Mouse (Mus musculus): Measurements from ENCODE around the gene Hmcn2. TPM values are rescaled to one million over a fixed set of nuclear protein-coding genes. Genes with fewer than 3 reads are reported as not detected.

The Hmcn2 gene
- polyA plus RNA-seq, 2 experiments = 0.23 to 0.70 TPM

GRCm38 (mm10) chr2:31359316-31359715 lies 45.1 kb downstream of the Hmcn2 start:
- H3K4me1 ChIP-seq (ENCODE audit: control insufficient read depth, insufficient read depth, low read length) = no peaks in the 10 kb centered on the region
- no peaks in the 10 kb centered on the region for H3K36me3 ChIP-seq (ENCODE audit: control insufficient read depth, insufficient read depth, low read length)
- no peak for DNase-seq (ENCODE audit: low spot score)
- 76% methylated on average over 7 of the region's 7 CpGs for WGBS
- H3K9ac ChIP-seq (ENCODE audit: low read depth, low read length, severe bottlenecking) = no peak overlapping the region
- no peak for TF ChIP-seq POLR2A (IDR thresholded peaks at IDR 0.05; ENCODE audit: borderline replicate concordance, extremely low read depth, insufficient read depth, insufficient read length)
- ATAC-seq (ENCODE audit: low FRiP score, low read depth) = no peak
- no peaks in the 10 kb centered on the region for H3K9me3 ChIP-seq (ENCODE audit: control insufficient read depth, low read length)
- no peak overlapping the region for H3K27ac ChIP-seq (replicated peaks; ENCODE audit: low read depth, low read length)
- no peaks in the 10 kb centered on the region for H3K27me3 ChIP-seq (ENCODE audit: control insufficient read depth, insufficient read depth, low read length)
- H3K4me3 ChIP-seq (replicated peaks; ENCODE audit: low read length) = no peak overlapping the region
- no peak overlapping the region for H3K4me2 ChIP-seq (replicated peaks; ENCODE audit: low read depth, low read length, severe bottlenecking)

DNA sequence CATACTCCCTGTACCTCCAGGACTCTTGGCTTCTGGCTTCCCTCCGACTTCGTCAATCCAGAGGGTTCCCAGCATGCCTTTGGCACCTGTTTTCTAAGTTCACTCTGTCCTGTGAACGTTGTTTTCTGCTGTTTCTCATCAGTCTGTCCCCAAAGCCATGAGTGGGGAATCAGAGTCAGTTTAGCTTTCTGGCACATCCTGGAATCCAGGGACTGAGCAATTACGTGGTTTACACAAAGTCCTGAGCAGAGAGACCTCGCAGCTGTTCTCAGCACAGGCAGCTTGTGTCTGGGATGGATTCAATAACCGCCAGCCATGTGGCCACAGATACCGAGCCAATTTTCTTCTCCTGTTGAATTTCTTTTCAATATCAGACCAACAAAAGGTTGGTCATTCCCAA lies 53.0 kb downstream of the Hmcn2 start:
- Histone ChIP-seq H3K27ac (replicated peaks; ENCODE audit: low read depth, low read length) (no peak overlapping the region), H3K9ac (ENCODE audit: low read depth, low read length, severe bottlenecking) (no peak overlapping the region), H3K4me1 (ENCODE audit: control insufficient read depth, insufficient read depth, low read length) (no peaks in the 10 kb centered on the region), H3K9me3 (ENCODE audit: control insufficient read depth, low read length) (no peaks in the 10 kb centered on the region; the same call in 1 of the 2 replicates), H3K36me3 (ENCODE audit: control insufficient read depth, insufficient read depth, low read length) (no peaks in the 10 kb centered on the region), H3K4me2 (replicated peaks; ENCODE audit: low read depth, low read length, severe bottlenecking) (no peak overlapping the region), H3K4me3 (replicated peaks; ENCODE audit: low read length) (no peak overlapping the region), H3K27me3 (ENCODE audit: control insufficient read depth, insufficient read depth, low read length) (no peaks in the 10 kb centered on the region)
- DNase-seq (ENCODE audit: low spot score) (no peak), ATAC-seq (ENCODE audit: low FRiP score, low read depth) (no peak)
- no peak for TF ChIP-seq POLR2A (IDR thresholded peaks at IDR 0.05; ENCODE audit: borderline replicate concordance, extremely low read depth, insufficient read depth, insufficient read length)
- WGBS = 71% methylated on average over 7 of the region's 7 CpGs

- TF ChIP-seq POLR2A (IDR thresholded peaks at IDR 0.05; ENCODE audit: borderline replicate concordance, extremely low read depth, insufficient read depth, insufficient read length) = no peak
- 66% methylated on average over 9 of the region's 9 CpGs for WGBS
- Histone ChIP-seq H3K27ac (replicated peaks; ENCODE audit: low read depth, low read length) (no peak overlapping the region), H3K4me2 (replicated peaks; ENCODE audit: low read depth, low read length, severe bottlenecking) (no peak overlapping the region), H3K4me3 (replicated peaks; ENCODE audit: low read length) (no peak overlapping the region), H3K36me3 (ENCODE audit: control insufficient read depth, insufficient read depth, low read length) (no peaks in the 10 kb centered on the region), H3K4me1 (ENCODE audit: control insufficient read depth, insufficient read depth, low read length) (no peaks in the 10 kb centered on the region), H3K9me3 (ENCODE audit: control insufficient read depth, low read length) (no peaks in the 10 kb centered on the region; the same call in 1 of the 2 replicates), H3K9ac (ENCODE audit: low read depth, low read length, severe bottlenecking) (no peak overlapping the region), H3K27me3 (ENCODE audit: control insufficient read depth, insufficient read depth, low read length) (no peaks in the 10 kb centered on the region)
- DNase-seq (ENCODE audit: low spot score) (peak; percentile 44), ATAC-seq (ENCODE audit: low FRiP score, low read depth) (no peak; the same call in 1 of the 2 replicates)
These were observed 57.2 kb downstream of the Hmcn2 start for GRCm38 (mm10) chr2:31371396-31371795.

DNA sequence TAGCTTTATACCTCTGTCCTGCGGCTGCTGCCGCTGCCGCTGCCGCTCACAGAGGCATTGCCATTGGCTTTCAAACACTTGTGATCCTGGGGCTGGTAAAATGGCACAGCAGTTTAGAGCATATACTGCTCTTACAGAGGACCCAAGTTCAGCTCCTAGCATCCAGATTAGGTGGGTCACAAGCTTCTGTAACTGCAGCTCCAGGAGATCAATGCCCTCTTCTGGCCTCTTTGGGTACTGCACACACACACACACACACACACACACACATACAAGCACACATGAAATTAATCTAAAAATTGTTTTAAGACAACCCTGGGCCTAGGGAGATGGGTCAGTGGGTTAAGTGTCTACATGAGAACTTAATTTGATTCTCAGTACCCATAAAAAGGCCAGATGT lies 58.0 kb downstream of the Hmcn2 start:
- DNase-seq (ENCODE audit: low spot score) (no peak), ATAC-seq (ENCODE audit: low FRiP score, low read depth) (no peak)
- H3K27ac ChIP-seq (replicated peaks; ENCODE audit: low read depth, low read length) = no peak overlapping the region
- WGBS = 97% methylated on average over 4 of the region's 4 CpGs
- no peaks in the 10 kb centered on the region; the same call in 1 of the 2 replicates for H3K9me3 ChIP-seq (ENCODE audit: control insufficient read depth, low read length)
- no peaks in the 10 kb centered on the region for H3K4me1 ChIP-seq (ENCODE audit: control insufficient read depth, insufficient read depth, low read length)
- no peaks in the 10 kb centered on the region for H3K36me3 ChIP-seq (ENCODE audit: control insufficient read depth, insufficient read depth, low read length)
- TF ChIP-seq POLR2A (IDR thresholded peaks at IDR 0.05; ENCODE audit: borderline replicate concordance, extremely low read depth, insufficient read depth, insufficient read length) = no peak
- no peak overlapping the region for H3K4me2 ChIP-seq (replicated peaks; ENCODE audit: low read depth, low read length, severe bottlenecking)
- H3K9ac ChIP-seq (ENCODE audit: low read depth, low read length, severe bottlenecking) = no peak overlapping the region
- H3K27me3 ChIP-seq (ENCODE audit: control insufficient read depth, insufficient read depth, low read length) = no peaks in the 10 kb centered on the region
- no peak overlapping the region for H3K4me3 ChIP-seq (replicated peaks; ENCODE audit: low read length)

- Histone ChIP-seq H3K4me3 (replicated peaks; ENCODE audit: low read length) (no peak overlapping the region), H3K27me3 (ENCODE audit: control insufficient read depth, insufficient read depth, low read length) (no peaks in the 10 kb centered on the region), H3K27ac (replicated peaks; ENCODE audit: low read depth, low read length) (no peak overlapping the region), H3K4me1 (ENCODE audit: control insufficient read depth, insufficient read depth, low read length) (no peaks in the 10 kb centered on the region), H3K9me3 (ENCODE audit: control insufficient read depth, low read length) (no peaks in the 10 kb centered on the region; the same call in 1 of the 2 replicates), H3K4me2 (replicated peaks; ENCODE audit: low read depth, low read length, severe bottlenecking) (no peak overlapping the region), H3K36me3 (ENCODE audit: control insufficient read depth, insufficient read depth, low read length) (no peaks in the 10 kb centered on the region), H3K9ac (ENCODE audit: low read depth, low read length, severe bottlenecking) (no peak overlapping the region)
- WGBS = 69% methylated on average over 1 of the region's 1 CpGs
- no peak for TF ChIP-seq POLR2A (IDR thresholded peaks at IDR 0.05; ENCODE audit: borderline replicate concordance, extremely low read depth, insufficient read depth, insufficient read length)
- DNase-seq (ENCODE audit: low spot score) (peak; percentile 48), ATAC-seq (ENCODE audit: low FRiP score, low read depth) (0 out of 2 replicates have a peak, but pooled peaks have one; percentile 23)
These were observed 60.2 kb downstream of the Hmcn2 start for GRCm38 (mm10) chr2:31374415-31374814.

- ATAC-seq (ENCODE audit: low FRiP score, low read depth) (peak; percentile 53), DNase-seq (ENCODE audit: low spot score) (peak; percentile 37)
- no peak for TF ChIP-seq POLR2A (IDR thresholded peaks at IDR 0.05; ENCODE audit: borderline replicate concordance, extremely low read depth, insufficient read depth, insufficient read length)
These were observed 61.8 kb downstream of the Hmcn2 start for GRCm38 (mm10) chr2:31376057-31376456.

More at GRCm38 (mm10) chr2:31376057-31376456, 61.8 kb downstream of the Hmcn2 start:
- Histone ChIP-seq H3K4me3 (replicated peaks; ENCODE audit: low read length) (no peak overlapping the region), H3K36me3 (ENCODE audit: control insufficient read depth, insufficient read depth, low read length) (no peaks in the 10 kb centered on the region), H3K9ac (ENCODE audit: low read depth, low read length, severe bottlenecking) (no peak overlapping the region), H3K27me3 (ENCODE audit: control insufficient read depth, insufficient read depth, low read length) (no peaks in the 10 kb centered on the region), H3K9me3 (ENCODE audit: control insufficient read depth, low read length) (no peaks in the 10 kb centered on the region; the same call in 1 of the 2 replicates), H3K4me2 (replicated peaks; ENCODE audit: low read depth, low read length, severe bottlenecking) (no peak overlapping the region), H3K27ac (replicated peaks; ENCODE audit: low read depth, low read length) (no peak overlapping the region), H3K4me1 (ENCODE audit: control insufficient read depth, insufficient read depth, low read length) (no peaks in the 10 kb centered on the region)
- 33% methylated on average over 3 of the region's 3 CpGs for WGBS

Data from limb, embryonic 14.5 days (tissue).